Mouse (Mus musculus): Measurements from ENCODE around the gene Fnip2. TPM values are rescaled to one million over a fixed set of nuclear protein-coding genes. Genes with fewer than 3 reads are reported as not detected.

Fnip2 gene
- total and polyA plus RNA-seq, 3 experiments, result 3.2 to 71.3 (median 57.6) TPM

DNA sequence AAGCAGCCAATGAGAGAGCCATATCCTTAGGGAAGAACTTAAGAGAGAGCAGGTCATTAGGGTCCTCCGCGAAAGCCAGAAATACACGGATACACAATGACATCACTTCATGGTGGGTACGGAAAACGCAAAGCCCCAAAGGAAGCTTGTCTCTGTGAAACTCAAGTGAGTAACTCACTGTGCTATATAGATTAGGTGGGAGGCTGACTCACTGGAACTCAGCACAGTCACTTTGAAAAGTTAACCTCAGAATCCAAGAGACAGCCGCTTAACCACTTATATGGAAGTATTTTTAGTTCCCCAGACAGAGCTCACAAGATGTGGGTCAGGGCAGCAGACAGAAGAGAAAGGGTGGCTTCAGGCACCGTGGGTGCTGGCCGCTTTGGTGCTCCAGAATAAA, 122.6 kb downstream of the Fnip2 start:
- DNase-seq (ENCODE audit: low spot score), result no peak
- H3K9me3 ChIP-seq (replicated peaks), result 0 out of 2 replicates have a peak, but pooled peaks cover 2% of the 10 kb centered on the region
- peaks cover 17% of the 10 kb centered on the region for H3K27me3 ChIP-seq (ENCODE audit: insufficient read depth, low read length)
- ATAC-seq (ENCODE audit: extremely low read depth, insufficient number of reproducible peaks, low FRiP score, poor library complexity, severe bottlenecking), result no peak
- TF ChIP-seq CTCF (IDR thresholded peaks at IDR 0.05; ENCODE audit: low read depth, low read length) (no peak), TAL1 (conservative IDR thresholded peaks at IDR 0.05; ENCODE audit: low read depth, low read length) (no peak), GATA2 (IDR thresholded peaks at IDR 0.05; ENCODE audit: borderline replicate concordance, low read depth, low read length) (no peak), POLR2AphosphoS5 (IDR thresholded peaks at IDR 0.05; ENCODE audit: insufficient replicate concordance, low read depth, low read length) (no peak), GATA1 (IDR thresholded peaks at IDR 0.05; ENCODE audit: borderline replicate concordance, low read length) (no peak)
- H3K4me3 ChIP-seq (ENCODE audit: low read depth, low read length), result no peak overlapping the region
- no peaks in the 10 kb centered on the region for H3K4me1 ChIP-seq (ENCODE audit: insufficient read depth, low read depth, low read length)
- H3K36me3 ChIP-seq (replicated peaks), result no peaks in the 10 kb centered on the region

- Histone ChIP-seq H3K4me3 (ENCODE audit: low read depth, low read length) (no peak overlapping the region), H3K36me3 (replicated peaks) (no peaks in the 10 kb centered on the region), H3K27me3 (ENCODE audit: insufficient read depth, low read length) (peaks cover 17% of the 10 kb centered on the region), H3K9me3 (replicated peaks) (0 out of 2 replicates have a peak, but pooled peaks cover 2% of the 10 kb centered on the region), H3K4me1 (ENCODE audit: insufficient read depth, low read depth, low read length) (no peaks in the 10 kb centered on the region)
- TF ChIP-seq TAL1 (conservative IDR thresholded peaks at IDR 0.05; ENCODE audit: low read depth, low read length) (no peak), GATA2 (IDR thresholded peaks at IDR 0.05; ENCODE audit: borderline replicate concordance, low read depth, low read length) (no peak), POLR2AphosphoS5 (IDR thresholded peaks at IDR 0.05; ENCODE audit: insufficient replicate concordance, low read depth, low read length) (no peak), GATA1 (IDR thresholded peaks at IDR 0.05; ENCODE audit: borderline replicate concordance, low read length) (no peak), CTCF (IDR thresholded peaks at IDR 0.05; ENCODE audit: low read depth, low read length) (no peak)
- DNase-seq (ENCODE audit: low spot score), result no peak
- ATAC-seq (ENCODE audit: extremely low read depth, insufficient number of reproducible peaks, low FRiP score, poor library complexity, severe bottlenecking), result no peak
Observed at GRCm38 (mm10) chr3:79443850-79444249, 123.7 kb downstream of the Fnip2 start.

GRCm38 (mm10) chr3:79440976-79441491, 126.6 kb downstream of the Fnip2 start:
- H3K9me3 ChIP-seq (replicated peaks), result 0 out of 2 replicates have a peak, but pooled peaks cover 2% of the 10 kb centered on the region
- no peaks in the 10 kb centered on the region for H3K4me1 ChIP-seq (ENCODE audit: insufficient read depth, low read depth, low read length)
- peaks cover 21% of the 10 kb centered on the region for H3K27me3 ChIP-seq (ENCODE audit: insufficient read depth, low read length)
- H3K4me3 ChIP-seq (ENCODE audit: low read depth, low read length), result no peak overlapping the region
- TF ChIP-seq POLR2AphosphoS5 (IDR thresholded peaks at IDR 0.05; ENCODE audit: insufficient replicate concordance, low read depth, low read length) (no peak), CTCF (IDR thresholded peaks at IDR 0.05; ENCODE audit: low read depth, low read length) (no peak), GATA1 (IDR thresholded peaks at IDR 0.05; ENCODE audit: borderline replicate concordance, low read length) (no peak), GATA2 (IDR thresholded peaks at IDR 0.05; ENCODE audit: borderline replicate concordance, low read depth, low read length) (no peak), TAL1 (conservative IDR thresholded peaks at IDR 0.05; ENCODE audit: low read depth, low read length) (no peak)
- DNase-seq (ENCODE audit: low spot score) (no peak), ATAC-seq (ENCODE audit: extremely low read depth, insufficient number of reproducible peaks, low FRiP score, poor library complexity, severe bottlenecking) (no peak)
- no peaks in the 10 kb centered on the region for H3K36me3 ChIP-seq (replicated peaks)

DNA sequence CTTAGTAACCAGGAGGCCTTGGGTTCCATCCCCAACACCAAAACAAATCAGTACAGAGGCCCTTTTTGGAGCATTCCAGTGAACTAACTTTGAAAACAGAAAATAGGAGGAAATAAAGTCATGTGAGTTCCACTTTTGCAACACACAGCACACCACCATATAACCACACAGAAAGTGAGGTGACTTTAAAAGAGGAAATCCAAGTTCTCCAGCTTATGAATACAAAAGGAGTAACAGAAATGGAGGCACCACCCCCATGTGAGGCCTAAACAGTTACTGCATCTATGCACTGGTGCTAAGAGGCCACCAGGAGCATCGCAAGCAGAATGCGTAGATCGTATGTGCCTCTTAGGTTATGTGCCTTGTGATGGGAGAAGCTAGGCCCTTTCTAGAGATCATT, 129.3 kb downstream of the Fnip2 start:
- ATAC-seq (ENCODE audit: extremely low read depth, insufficient number of reproducible peaks, low FRiP score, poor library complexity, severe bottlenecking) (no peak), DNase-seq (ENCODE audit: low spot score) (no peak)
- no peak for TF ChIP-seq GATA1 (IDR thresholded peaks at IDR 0.05; ENCODE audit: borderline replicate concordance, low read length)
- TF ChIP-seq GATA2 (IDR thresholded peaks at IDR 0.05; ENCODE audit: borderline replicate concordance, low read depth, low read length), result no peak
- TF ChIP-seq TAL1 (conservative IDR thresholded peaks at IDR 0.05; ENCODE audit: low read depth, low read length), result no peak
- TF ChIP-seq POLR2AphosphoS5 (IDR thresholded peaks at IDR 0.05; ENCODE audit: insufficient replicate concordance, low read depth, low read length), result no peak
- no peak for TF ChIP-seq CTCF (IDR thresholded peaks at IDR 0.05; ENCODE audit: low read depth, low read length)
- peaks cover 2% of the 10 kb centered on the region; the same call in 1 of the 2 replicates for H3K4me1 ChIP-seq (ENCODE audit: insufficient read depth, low read depth, low read length)
- H3K4me3 ChIP-seq (ENCODE audit: low read depth, low read length), result no peak overlapping the region
- no peaks in the 10 kb centered on the region for H3K9me3 ChIP-seq (replicated peaks)
- peaks cover 18% of the 10 kb centered on the region for H3K27me3 ChIP-seq (ENCODE audit: insufficient read depth, low read length)
- no peaks in the 10 kb centered on the region for H3K36me3 ChIP-seq (replicated peaks)

DNA sequence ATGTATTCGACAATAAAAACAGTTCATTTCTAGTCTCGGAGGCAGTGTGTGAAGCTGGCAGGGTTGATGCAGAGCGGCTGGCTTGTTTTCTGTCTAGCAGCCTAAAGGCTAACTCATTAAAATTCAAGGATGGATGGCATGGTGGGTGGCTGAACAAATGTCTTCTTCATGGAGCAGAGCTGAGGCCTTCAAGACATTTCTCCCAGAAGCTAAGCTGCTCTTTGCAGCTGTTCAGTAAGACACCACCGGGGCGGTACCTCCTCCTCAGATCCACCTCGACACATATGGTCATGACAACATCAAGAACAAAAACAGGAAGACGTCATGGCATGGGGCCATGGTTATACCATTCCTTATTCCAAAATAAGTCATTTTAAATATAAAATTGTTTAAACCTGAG, 131.4 kb downstream of the Fnip2 start:
- ATAC-seq (ENCODE audit: extremely low read depth, insufficient number of reproducible peaks, low FRiP score, poor library complexity, severe bottlenecking) (no peak), DNase-seq (ENCODE audit: low spot score) (no peak)
- H3K9me3 ChIP-seq (replicated peaks), result no peaks in the 10 kb centered on the region
- H3K4me1 ChIP-seq (ENCODE audit: insufficient read depth, low read depth, low read length), result peaks cover 3% of the 10 kb centered on the region; the same call in 1 of the 2 replicates
- no peak overlapping the region for H3K4me3 ChIP-seq (ENCODE audit: low read depth, low read length)
- no peak for TF ChIP-seq TAL1 (conservative IDR thresholded peaks at IDR 0.05; ENCODE audit: low read depth, low read length)
- TF ChIP-seq GATA1 (IDR thresholded peaks at IDR 0.05; ENCODE audit: borderline replicate concordance, low read length), result no peak
- no peak for TF ChIP-seq GATA2 (IDR thresholded peaks at IDR 0.05; ENCODE audit: borderline replicate concordance, low read depth, low read length)
- TF ChIP-seq POLR2AphosphoS5 (IDR thresholded peaks at IDR 0.05; ENCODE audit: insufficient replicate concordance, low read depth, low read length), result no peak
- TF ChIP-seq CTCF (IDR thresholded peaks at IDR 0.05; ENCODE audit: low read depth, low read length), result no peak
- H3K27me3 ChIP-seq (ENCODE audit: insufficient read depth, low read length), result peaks cover 12% of the 10 kb centered on the region
- no peaks in the 10 kb centered on the region for H3K36me3 ChIP-seq (replicated peaks)

DNA sequence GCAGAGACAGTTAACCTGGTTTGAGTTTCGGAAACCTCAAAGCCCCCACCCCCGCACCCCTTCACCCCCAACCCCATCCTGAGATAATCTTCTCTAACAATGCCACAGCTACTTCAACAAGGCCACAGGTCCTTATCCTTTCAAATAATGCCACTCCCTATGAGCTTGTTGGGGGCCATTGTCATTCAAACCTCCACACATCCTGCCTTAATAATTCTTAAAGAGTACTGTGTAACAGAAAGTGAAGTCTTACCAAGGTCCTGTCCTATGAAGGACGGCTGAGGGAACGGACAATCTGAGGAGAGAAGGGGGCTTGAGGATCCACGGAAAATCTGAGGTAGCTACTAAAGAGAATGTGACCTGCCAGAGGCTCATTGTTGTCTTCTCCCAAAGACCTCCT, 132.6 kb downstream of the Fnip2 start:
- H3K27me3 ChIP-seq (ENCODE audit: insufficient read depth, low read length), result peaks cover 16% of the 10 kb centered on the region
- H3K36me3 ChIP-seq (replicated peaks), result no peaks in the 10 kb centered on the region
- H3K9me3 ChIP-seq (replicated peaks), result no peaks in the 10 kb centered on the region
- H3K4me1 ChIP-seq (ENCODE audit: insufficient read depth, low read depth, low read length), result peaks cover 3% of the 10 kb centered on the region; the same call in 1 of the 2 replicates
- TF ChIP-seq GATA1 (IDR thresholded peaks at IDR 0.05; ENCODE audit: borderline replicate concordance, low read length) (no peak), TAL1 (conservative IDR thresholded peaks at IDR 0.05; ENCODE audit: low read depth, low read length) (no peak), GATA2 (IDR thresholded peaks at IDR 0.05; ENCODE audit: borderline replicate concordance, low read depth, low read length) (no peak), CTCF (IDR thresholded peaks at IDR 0.05; ENCODE audit: low read depth, low read length) (no peak), POLR2AphosphoS5 (IDR thresholded peaks at IDR 0.05; ENCODE audit: insufficient replicate concordance, low read depth, low read length) (no peak)
- DNase-seq (ENCODE audit: low spot score) (no peak), ATAC-seq (ENCODE audit: extremely low read depth, insufficient number of reproducible peaks, low FRiP score, poor library complexity, severe bottlenecking) (no peak)
- no peak overlapping the region for H3K4me3 ChIP-seq (ENCODE audit: low read depth, low read length)

All from G1E (cell line).